Mouse (Mus musculus): ENCODE data around the gene Ang6. TPM values are rescaled to one million over a fixed set of nuclear protein-coding genes. Genes with fewer than 3 reads are reported as not detected.
"Not testable (repeated sequence)": the region's sequence is repeated elsewhere in the genome, so short reads cannot be mapped to it uniquely, and the experiment has no call there.

Gene Ang6
- polyA plus RNA-seq, 1 experiment from 2014 or later: not detected

GRCm38 (mm10) chr14:43983897-43984296, 18.2 kb downstream of the Ang6 start:
- Histone ChIP-seq H3K36me3 (ENCODE audit: control insufficient read depth, insufficient read depth, low read length) (no peaks in the 10 kb centered on the region), H3K27ac (ENCODE audit: low read depth) (no peak overlapping the region), H3K9ac (ENCODE audit: low read length) (no peak overlapping the region), H3K9me3 (ENCODE audit: control insufficient read depth, low read length) (no peaks in the 10 kb centered on the region), H3K4me1 (replicated peaks; ENCODE audit: control insufficient read depth, insufficient read depth, low read length) (no peaks in the 10 kb centered on the region), H3K4me2 (ENCODE audit: low read length) (no peak overlapping the region), H3K27me3 (replicated peaks; ENCODE audit: control insufficient read depth, insufficient read depth, low read length) (no peaks in the 10 kb centered on the region), H3K4me3 (ENCODE audit: low read depth, low read length) (no peak overlapping the region)
- ATAC-seq (replicated peaks; ENCODE audit: low FRiP score, low TSS enrichment, low read depth) (peak; percentile 77), DNase-seq (ENCODE audit: low spot score) (peak; percentile 86)
- WGBS: 1% methylated on average over 4 of the region's 4 CpGs

DNA sequence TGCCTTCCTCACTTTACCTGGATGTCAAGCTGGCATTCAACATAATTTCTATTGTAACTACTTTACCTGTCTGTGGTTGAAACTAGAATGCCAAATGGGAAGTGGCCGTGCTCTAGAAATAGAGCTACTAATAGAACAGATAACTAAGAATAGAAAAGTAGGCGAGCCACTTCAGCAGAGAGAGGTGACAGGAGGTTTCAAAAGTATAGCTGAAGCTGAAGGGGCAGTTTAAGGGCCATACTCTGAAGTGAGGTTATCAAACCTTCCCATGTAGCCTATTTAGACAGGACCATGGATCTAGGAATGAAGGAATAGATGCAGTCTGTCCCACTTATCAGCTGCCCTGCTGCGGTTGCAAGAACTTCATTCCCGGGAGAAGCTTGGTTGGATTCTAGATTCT, 18.6 kb downstream of the Ang6 start:
- no peaks in the 10 kb centered on the region for H3K27me3 ChIP-seq (replicated peaks; ENCODE audit: control insufficient read depth, insufficient read depth, low read length)
- WGBS: 70% methylated on average over 4 of the region's 4 CpGs
- H3K4me1 ChIP-seq (replicated peaks; ENCODE audit: control insufficient read depth, insufficient read depth, low read length): no peaks in the 10 kb centered on the region
- DNase-seq (ENCODE audit: low spot score) (no peak), ATAC-seq (replicated peaks; ENCODE audit: low FRiP score, low TSS enrichment, low read depth) (no peak)
- H3K9me3 ChIP-seq (ENCODE audit: control insufficient read depth, low read length): no peaks in the 10 kb centered on the region
- no peak overlapping the region for H3K27ac ChIP-seq (ENCODE audit: low read depth)
- no peak overlapping the region for H3K9ac ChIP-seq (ENCODE audit: low read length)
- no peak overlapping the region for H3K4me2 ChIP-seq (ENCODE audit: low read length)
- no peaks in the 10 kb centered on the region for H3K36me3 ChIP-seq (ENCODE audit: control insufficient read depth, insufficient read depth, low read length)
- no peak overlapping the region for H3K4me3 ChIP-seq (ENCODE audit: low read depth, low read length)

GRCm38 (mm10) chr14:43956769-43957168, 45.3 kb downstream of the Ang6 start, which contains the start of gene Ang5:
Gene Ang5, plus strand, starts transcription at chr14:43957069.
- not testable (repeated sequence) for H3K27me3 ChIP-seq (replicated peaks; ENCODE audit: control insufficient read depth, insufficient read depth, low read length); H3K4me2 ChIP-seq (ENCODE audit: low read length); H3K27ac ChIP-seq (ENCODE audit: low read depth); ATAC-seq (replicated peaks; ENCODE audit: low FRiP score, low TSS enrichment, low read depth); H3K9me3 ChIP-seq (ENCODE audit: control insufficient read depth, low read length); H3K4me3 ChIP-seq (ENCODE audit: low read depth, low read length); H3K4me1 ChIP-seq (replicated peaks; ENCODE audit: control insufficient read depth, insufficient read depth, low read length); H3K9ac ChIP-seq (ENCODE audit: low read length); H3K36me3 ChIP-seq (ENCODE audit: control insufficient read depth, insufficient read depth, low read length); DNase-seq (ENCODE audit: low spot score)
- no CpG with 5 or more reads among the region's 2 CpGs for WGBS

- no CpG with 5 or more reads among the region's 1 CpGs for WGBS
- H3K9ac ChIP-seq (ENCODE audit: low read length); H3K27me3 ChIP-seq (replicated peaks; ENCODE audit: control insufficient read depth, insufficient read depth, low read length); H3K27ac ChIP-seq (ENCODE audit: low read depth); ATAC-seq (replicated peaks; ENCODE audit: low FRiP score, low TSS enrichment, low read depth); H3K4me1 ChIP-seq (replicated peaks; ENCODE audit: control insufficient read depth, insufficient read depth, low read length); H3K36me3 ChIP-seq (ENCODE audit: control insufficient read depth, insufficient read depth, low read length); DNase-seq (ENCODE audit: low spot score); H3K9me3 ChIP-seq (ENCODE audit: control insufficient read depth, low read length); H3K4me3 ChIP-seq (ENCODE audit: low read depth, low read length); H3K4me2 ChIP-seq (ENCODE audit: low read length): not testable (repeated sequence)
Measured at GRCm38 (mm10) chr14:43955074-43955473, 47.0 kb downstream of the Ang6 start.

- not testable (repeated sequence) for DNase-seq (ENCODE audit: low spot score); H3K27me3 ChIP-seq (replicated peaks; ENCODE audit: control insufficient read depth, insufficient read depth, low read length); H3K9ac ChIP-seq (ENCODE audit: low read length); ATAC-seq (replicated peaks; ENCODE audit: low FRiP score, low TSS enrichment, low read depth); H3K4me2 ChIP-seq (ENCODE audit: low read length); H3K4me3 ChIP-seq (ENCODE audit: low read depth, low read length); H3K4me1 ChIP-seq (replicated peaks; ENCODE audit: control insufficient read depth, insufficient read depth, low read length); H3K36me3 ChIP-seq (ENCODE audit: control insufficient read depth, insufficient read depth, low read length); H3K9me3 ChIP-seq (ENCODE audit: control insufficient read depth, low read length); H3K27ac ChIP-seq (ENCODE audit: low read depth)
- WGBS: 44% methylated on average over 2 of the region's 2 CpGs
Measured at GRCm38 (mm10) chr14:43953382-43953781, 48.7 kb downstream of the Ang6 start.

Other genes starting within 250 kb of the Ang6 start
- gene Gm8180, start 217.5 kb downstream of the Ang6 start, polyA plus RNA-seq (2014; fragmentation: Nextera tagmentation; extraction: Ambion mirVana): not detected in 2 replicates
- not detected in 2 replicates for gene Ear1, start 126.8 kb downstream of the Ang6 start, polyA plus RNA-seq (2014; fragmentation: Nextera tagmentation; extraction: Ambion mirVana)
- not detected in 2 replicates for gene Ear10, start 78.7 kb downstream of the Ang6 start, polyA plus RNA-seq (2014; fragmentation: Nextera tagmentation; extraction: Ambion mirVana)
- 20.5 and 21.7 TPM in 2 replicates for gene Gm8113, start 76.9 kb downstream of the Ang6 start, polyA plus RNA-seq (2014; fragmentation: Nextera tagmentation; extraction: Ambion mirVana)
- not detected in 2 replicates for gene Ang5, start 45.2 kb downstream of the Ang6 start, polyA plus RNA-seq (2014; fragmentation: Nextera tagmentation; extraction: Ambion mirVana)
- gene Ear2, start 100.4 kb upstream of the Ang6 start, polyA plus RNA-seq (2014; fragmentation: Nextera tagmentation; extraction: Ambion mirVana): not detected in 2 replicates
- not detected in 2 replicates for gene Gm3327, start 121.6 kb upstream of the Ang6 start, polyA plus RNA-seq (2014; fragmentation: Nextera tagmentation; extraction: Ambion mirVana)
- gene Gm8212, start 195.4 kb upstream of the Ang6 start, polyA plus RNA-seq (2014; fragmentation: Nextera tagmentation; extraction: Ambion mirVana): not detected in 2 replicates
- not detected in 2 replicates for gene 4930503E14Rik, start 211.0 kb upstream of the Ang6 start, polyA plus RNA-seq (2014; fragmentation: Nextera tagmentation; extraction: Ambion mirVana)

All from intestine, embryonic 14.5 days (tissue).